Mouse (Mus musculus) heart, postnatal 4 days (tissue): ENCODE results near the gene Mettl14. TPM values are rescaled to one million over a fixed set of nuclear protein-coding genes. Genes with fewer than 3 reads are reported as not detected.

Experiments used
- DNase-seq: peaks from one replicate; pipeline ENCODE4 v3.0.0; 2021
- total RNA-seq, 2 experiments: library from RNA; stranded (reverse); gene quantifications; 2 replicates each; pipeline ENCODE4 v1.2.3; 2021

Gene Mettl14
- total RNA-seq, 2 experiments from 2014 or later: 15.5 to 16.9 TPM

GRCm38 (mm10) chr3:123356377-123356991 lies 29.4 kb downstream of the Mettl14 start:
- DNase-seq: no peak

GRCm38 (mm10) chr3:123354388-123354787 lies 31.5 kb downstream of the Mettl14 start:
- peak; percentile 55 for DNase-seq

- no peak for DNase-seq
Observed at GRCm38 (mm10) chr3:123353661-123354060, 32.2 kb downstream of the Mettl14 start.

GRCm38 (mm10) chr3:123353183-123353582 lies 32.7 kb downstream of the Mettl14 start:
- DNase-seq: peak; percentile 60

- DNase-seq: no peak
Observed at GRCm38 (mm10) chr3:123351519-123351918, 34.4 kb downstream of the Mettl14 start.

GRCm38 (mm10) chr3:123350602-123351001 lies 35.3 kb downstream of the Mettl14 start:
- no peak for DNase-seq

- no peak for DNase-seq
Observed at GRCm38 (mm10) chr3:123348080-123348802, 37.7 kb downstream of the Mettl14 start.

- no peak for DNase-seq
Observed at GRCm38 (mm10) chr3:123343690-123344089, 42.2 kb downstream of the Mettl14 start.

- DNase-seq: no peak
Observed at GRCm38 (mm10) chr3:123341049-123341448, 44.9 kb downstream of the Mettl14 start.

GRCm38 (mm10) chr3:123338666-123339195 lies 47.2 kb downstream of the Mettl14 start:
- DNase-seq: peak; percentile 39

- no peak for DNase-seq
Observed at GRCm38 (mm10) chr3:123337853-123338252, 48.1 kb downstream of the Mettl14 start.

- DNase-seq: no peak
Observed at GRCm38 (mm10) chr3:123336951-123337350, 49.0 kb downstream of the Mettl14 start.

GRCm38 (mm10) chr3:123336455-123336854 lies 49.5 kb downstream of the Mettl14 start:
- no peak for DNase-seq

GRCm38 (mm10) chr3:123335480-123335879 lies 50.4 kb downstream of the Mettl14 start:
- DNase-seq: peak; percentile 34

GRCm38 (mm10) chr3:123334947-123335346 lies 51.0 kb downstream of the Mettl14 start:
- DNase-seq: no peak

- DNase-seq: peak; percentile 51
Observed at GRCm38 (mm10) chr3:123333055-123333424, 52.9 kb downstream of the Mettl14 start.

GRCm38 (mm10) chr3:123332330-123333054 lies 53.4 kb downstream of the Mettl14 start:
- no peak for DNase-seq

- DNase-seq: no peak
Observed at GRCm38 (mm10) chr3:123330221-123330620, 55.7 kb downstream of the Mettl14 start.

- DNase-seq: peak; percentile 73
Observed at GRCm38 (mm10) chr3:123329251-123329650, 56.7 kb downstream of the Mettl14 start.

GRCm38 (mm10) chr3:123324326-123324725 lies 61.6 kb downstream of the Mettl14 start:
- no peak for DNase-seq

- peak; percentile 35 for DNase-seq
Observed at GRCm38 (mm10) chr3:123322147-123322546, 63.8 kb downstream of the Mettl14 start.

- DNase-seq: peak; percentile 35
Observed at GRCm38 (mm10) chr3:123321612-123322011, 64.3 kb downstream of the Mettl14 start.

- DNase-seq: no peak
Observed at GRCm38 (mm10) chr3:123320341-123320740, 65.6 kb downstream of the Mettl14 start.
